Mouse (Mus musculus) heart, embryonic 16.5 days (tissue): ENCODE results near the gene Ippk. TPM values are rescaled to one million over a fixed set of nuclear protein-coding genes. Genes with fewer than 3 reads are reported as not detected.

Source experiments
- ATAC-seq: fragments of 200-750 bp; cut with Nextera tagmentation; replicated peaks from 2 replicates; pipeline ENCODE4 v1.8.0; 2017; ENCODE audit warnings: moderate number of reproducible peaks; ENCODE audit not compliant: insufficient read depth, low FRiP score; ENCODE audit errors: extremely low read depth
- H3K27ac ChIP-seq: fragments of 300-500 bp; sonication (generic); 2 replicates; pipeline ENCODE4 v1.5.1; 2014; ENCODE audit warnings: mild to moderate bottlenecking, low read length, control low read depth, moderate library complexity
- H3K27me3 ChIP-seq: fragments of 300-500 bp; sonication (generic); 2 replicates; pipeline ENCODE4 v1.6.1; 2014; ENCODE audit warnings: low read length, mixed read lengths; ENCODE audit not compliant: control insufficient read depth, insufficient read depth
- H3K36me3 ChIP-seq: fragments of 300-500 bp; sonication (generic); 2 replicates; pipeline ENCODE4 v1.6.1; 2014; ENCODE audit not compliant: control insufficient read depth, insufficient read depth
- H3K4me1 ChIP-seq: fragments of 300-500 bp; sonication (generic); 2 replicates; pipeline ENCODE4 v1.6.1; 2014; ENCODE audit warnings: low read length, mixed read lengths; ENCODE audit not compliant: control insufficient read depth, insufficient read depth
- H3K4me2 ChIP-seq: fragments of 300-500 bp; sonication (generic); 2 replicates; pipeline ENCODE4 v1.6.1; 2014; ENCODE audit warnings: low read depth, mild to moderate bottlenecking, control low read depth, low read length
- H3K4me3 ChIP-seq: fragments of 300-500 bp; sonication (generic); 2 replicates; pipeline ENCODE4 v1.5.1; 2014; ENCODE audit warnings: mild to moderate bottlenecking, control low read depth, low read length
- H3K9ac ChIP-seq: fragments of 300-500 bp; sonication (generic); 2 replicates; pipeline ENCODE4 v1.6.1; 2014; ENCODE audit warnings: low read length, control low read depth
- H3K9me3 ChIP-seq: fragments of 300-500 bp; sonication (generic); replicated peaks from 2 replicates; pipeline ENCODE4 v1.6.1; 2016; ENCODE audit warnings: low read length; ENCODE audit not compliant: control insufficient read depth
- WGBS: fragments of 180-500 bp; shearing (Covaris S2); extraction: QIAGEN DNeasy Blood & Tissue Kit; methylation state at CpG from one replicate; pipeline ENCODE4 v1.1.7; 2014; 5-methylcytosine and 5-hydroxymethylcytosine counted together
- polyA plus RNA-seq: library from polyadenylated mRNA; unstranded; fragments of >200 nt; fragmentation: Nextera tagmentation; extraction: Ambion mirVana; gene quantifications from 2 replicates; pipeline ENCODE4 v1.2.1, GENCODE M21; 2015

The Ippk gene
- polyA plus RNA-seq, 1 experiment from 2014 or later: 11.8 TPM

GRCm38 (mm10) chr13:49382997-49383396, 38.1 kb upstream of the Ippk start:
- 0 out of 2 replicates have a peak, but pooled peaks cover 2% of the 10 kb centered on the region for H3K4me1 ChIP-seq
- no peak overlapping the region for H3K4me2 ChIP-seq
- H3K9ac ChIP-seq: no peak overlapping the region
- no peaks in the 10 kb centered on the region for H3K27me3 ChIP-seq
- no peak overlapping the region for H3K4me3 ChIP-seq
- no peak for ATAC-seq
- no peak overlapping the region for H3K27ac ChIP-seq
- 91% methylated on average over 23 of the region's 23 CpGs for WGBS
- H3K36me3 ChIP-seq: peaks cover 61% of the 10 kb centered on the region
- no peaks in the 10 kb centered on the region for H3K9me3 ChIP-seq

DNA sequence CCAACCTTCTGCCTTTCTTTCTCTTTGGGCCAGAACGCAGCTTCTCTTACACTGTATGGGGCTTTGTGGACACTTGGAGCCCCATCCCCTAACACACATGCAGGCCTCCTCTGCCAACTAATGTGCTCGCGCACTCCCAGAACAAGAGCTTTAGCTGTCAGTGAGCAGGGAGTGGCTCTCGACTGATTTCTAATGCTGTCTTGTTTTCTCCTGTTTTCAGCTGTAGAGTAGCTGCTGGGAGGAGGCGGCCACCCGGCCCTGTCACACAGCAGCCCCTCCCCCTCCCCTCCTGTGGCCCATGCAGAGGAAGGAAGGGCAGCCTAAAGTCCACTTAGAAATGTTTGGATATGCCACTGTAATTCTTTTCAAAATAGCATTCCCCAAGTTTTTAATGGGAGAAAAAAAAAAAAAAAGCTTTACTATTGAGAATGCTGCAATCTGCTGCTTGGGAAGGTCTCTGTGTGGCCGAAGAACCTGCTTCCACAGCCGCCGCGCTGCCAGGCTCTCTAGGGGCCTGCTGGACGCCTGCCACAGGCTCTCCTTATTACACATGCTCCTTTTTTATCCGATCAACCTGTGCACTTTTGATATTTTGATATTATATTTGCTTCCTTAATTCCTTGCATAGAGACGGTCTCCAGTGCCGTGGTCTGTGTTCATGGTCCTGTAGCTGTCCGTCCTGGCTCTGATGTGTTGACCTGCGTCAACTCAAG, 36.1 kb upstream of the Ippk start:
- Histone ChIP-seq H3K9ac (no peak overlapping the region), H3K36me3 (peaks cover 43% of the 10 kb centered on the region), H3K27me3 (no peaks in the 10 kb centered on the region), H3K4me3 (no peak overlapping the region), H3K4me2 (no peak overlapping the region), H3K4me1 (0 out of 2 replicates have a peak, but pooled peaks cover 2% of the 10 kb centered on the region), H3K27ac (no peak overlapping the region), H3K9me3 (no peaks in the 10 kb centered on the region)
- no peak for ATAC-seq
- 77% methylated on average over 16 of the region's 16 CpGs for whole genome bisulfite sequencing

GRCm38 (mm10) chr13:49391374-49391773, 29.7 kb upstream of the Ippk start:
- no peak for ATAC-seq
- WGBS: 93% methylated on average over 2 of the region's 2 CpGs

DNA sequence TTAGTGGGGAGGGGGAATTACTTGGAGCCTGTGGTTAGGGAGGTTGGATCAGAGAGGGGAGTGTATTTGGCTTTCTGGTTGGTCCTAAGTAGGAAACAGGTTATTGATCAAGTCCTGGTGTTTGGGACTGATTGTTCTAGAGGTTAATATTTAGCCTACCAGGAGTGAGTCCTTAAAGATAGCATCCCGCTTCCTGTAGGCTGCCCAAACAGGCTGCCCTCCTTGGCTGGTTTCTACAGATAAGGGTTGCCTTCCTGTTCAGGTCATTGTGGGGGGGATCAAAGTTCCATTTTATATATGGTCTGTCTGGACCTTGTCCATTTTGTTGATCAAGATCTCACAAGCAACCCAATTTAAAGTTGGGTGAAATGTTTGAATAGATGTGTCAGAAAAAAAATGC, 27.5 kb upstream of the Ippk start:
- H3K36me3 ChIP-seq: no peaks in the 10 kb centered on the region
- H3K4me2 ChIP-seq: no peak overlapping the region
- peaks cover 4% of the 10 kb centered on the region for H3K9me3 ChIP-seq
- ATAC-seq: no peak
- no peak overlapping the region for H3K4me3 ChIP-seq
- H3K4me1 ChIP-seq: no peaks in the 10 kb centered on the region
- H3K27me3 ChIP-seq: no peaks in the 10 kb centered on the region
- no peak overlapping the region for H3K27ac ChIP-seq
- WGBS: 76% methylated on average over 1 of the region's 1 CpGs
- H3K9ac ChIP-seq: no peak overlapping the region

More at GRCm38 (mm10) chr13:49391374-49391773, 29.7 kb upstream of the Ippk start:
- Histone ChIP-seq H3K27me3 (no peaks in the 10 kb centered on the region), H3K4me3 (no peak overlapping the region), H3K4me2 (no peak overlapping the region), H3K9me3 (peaks cover 4% of the 10 kb centered on the region), H3K27ac (no peak overlapping the region), H3K4me1 (no peaks in the 10 kb centered on the region), H3K36me3 (peaks cover 8% of the 10 kb centered on the region; the same call in 1 of the 2 replicates), H3K9ac (no peak overlapping the region)

- WGBS: 88% methylated on average over 3 of the region's 3 CpGs
- no peaks in the 10 kb centered on the region for H3K27me3 ChIP-seq
- H3K4me2 ChIP-seq: no peak overlapping the region
- H3K4me3 ChIP-seq: no peak overlapping the region
- no peak for ATAC-seq
- H3K36me3 ChIP-seq: no peaks in the 10 kb centered on the region
- peaks cover under 1% of the 10 kb centered on the region; the same call in 1 of the 2 replicates for H3K4me1 ChIP-seq
- no peak overlapping the region for H3K9ac ChIP-seq
- H3K27ac ChIP-seq: no peak overlapping the region
- peaks cover 4% of the 10 kb centered on the region for H3K9me3 ChIP-seq
Observed at GRCm38 (mm10) chr13:49394886-49395447, 26.1 kb upstream of the Ippk start.

DNA sequence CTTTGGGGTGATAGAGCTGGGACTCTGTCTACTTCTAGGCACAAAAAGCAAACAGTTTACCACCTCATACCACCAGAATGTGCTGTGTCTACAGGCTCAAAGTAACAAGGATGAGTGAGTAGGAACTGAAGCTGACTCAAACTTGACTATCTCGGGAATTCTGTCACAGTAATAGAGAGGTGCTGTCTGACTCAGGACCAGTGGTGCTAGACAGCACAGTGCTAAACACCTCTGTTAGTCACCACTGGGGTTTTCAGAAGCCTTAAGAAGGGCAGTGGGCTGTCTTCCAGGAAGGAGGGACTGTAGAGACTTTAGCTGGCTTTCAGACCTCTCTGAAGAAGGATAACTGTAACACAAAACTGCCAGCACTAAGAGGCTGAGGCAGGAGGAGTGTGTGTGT, 24.3 kb upstream of the Ippk start:
- Histone ChIP-seq H3K27me3 (no peaks in the 10 kb centered on the region), H3K4me2 (no peak overlapping the region), H3K27ac (no peak overlapping the region), H3K36me3 (no peaks in the 10 kb centered on the region), H3K9me3 (no peaks in the 10 kb centered on the region), H3K4me3 (no peak overlapping the region), H3K9ac (no peak overlapping the region), H3K4me1 (peaks cover 4% of the 10 kb centered on the region)
- WGBS: 45% methylated on average over 1 of the region's 1 CpGs
- ATAC-seq: no peak

DNA sequence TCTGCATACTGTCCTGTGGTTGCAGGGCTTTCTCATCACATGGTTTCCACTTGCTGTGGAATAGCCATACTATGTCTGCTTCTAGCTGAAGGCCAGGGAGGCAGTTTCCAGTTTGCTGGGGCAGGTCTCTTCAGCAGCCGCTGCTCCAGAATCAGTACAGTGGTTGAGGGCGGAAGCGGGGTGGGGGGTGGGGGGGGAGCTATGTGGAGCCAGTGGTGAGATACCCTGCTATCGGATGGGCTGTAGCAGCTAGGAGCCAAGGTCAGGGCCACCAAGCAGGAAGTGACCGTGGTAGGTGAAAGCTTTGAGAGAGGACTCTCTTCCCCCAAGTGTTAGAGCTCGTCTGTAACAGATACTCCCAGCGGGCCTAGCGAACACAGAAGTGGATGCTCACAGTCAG, 22.9 kb upstream of the Ippk start:
- no peaks in the 10 kb centered on the region for H3K9me3 ChIP-seq
- ATAC-seq: no peak
- WGBS: 69% methylated on average over 8 of the region's 8 CpGs
- H3K27me3 ChIP-seq: no peaks in the 10 kb centered on the region
- no peaks in the 10 kb centered on the region for H3K36me3 ChIP-seq
- H3K4me3 ChIP-seq: no peak overlapping the region
- no peak overlapping the region for H3K9ac ChIP-seq
- no peak overlapping the region for H3K27ac ChIP-seq
- peaks cover 4% of the 10 kb centered on the region for H3K4me1 ChIP-seq
- no peak overlapping the region for H3K4me2 ChIP-seq

GRCm38 (mm10) chr13:49400139-49400538, 20.9 kb upstream of the Ippk start:
- no peaks in the 10 kb centered on the region for H3K36me3 ChIP-seq
- no peak overlapping the region for H3K9ac ChIP-seq
- H3K4me3 ChIP-seq: no peak overlapping the region
- peak overlapping the region; percentile 56; the same call in 1 of the 2 replicates for H3K27ac ChIP-seq
- ATAC-seq: peak; percentile 82
- H3K4me1 ChIP-seq: peaks cover 4% of the 10 kb centered on the region
- H3K9me3 ChIP-seq: no peaks in the 10 kb centered on the region
- 28% methylated on average over 6 of the region's 6 CpGs for WGBS
- no peak overlapping the region for H3K4me2 ChIP-seq
- no peaks in the 10 kb centered on the region for H3K27me3 ChIP-seq

- H3K4me2 ChIP-seq: no peak overlapping the region
- ATAC-seq: no peak
- peaks cover 4% of the 10 kb centered on the region for H3K4me1 ChIP-seq
- 74% methylated on average over 2 of the region's 2 CpGs for WGBS
- H3K4me3 ChIP-seq: no peak overlapping the region
- no peak overlapping the region for H3K27ac ChIP-seq
- H3K9ac ChIP-seq: no peak overlapping the region
- H3K36me3 ChIP-seq: no peaks in the 10 kb centered on the region
- no peaks in the 10 kb centered on the region for H3K9me3 ChIP-seq
- H3K27me3 ChIP-seq: no peaks in the 10 kb centered on the region
Observed at GRCm38 (mm10) chr13:49402628-49403027, 18.4 kb upstream of the Ippk start.
